Mouse (Mus musculus): ENCODE measurements around the gene Usp42. TPM values are rescaled to one million over a fixed set of nuclear protein-coding genes. Genes with fewer than 3 reads are reported as not detected.

Usp42 gene
- polyA plus RNA-seq (2017; shearing (Covaris generic)): 10 to 100 TPM in 2 of 3 experiments, 1 to 10 TPM in 1; 9.6 to 12.8 (median 11.9) TPM

GRCm38 (mm10) chr5:143732180-143732891 lies at the start of gene Usp42:
TSS of gene Usp42 (minus strand) at chr5:143732280.
- ATAC-seq: peak; percentile 95

GRCm38 (mm10) chr5:143760508-143760907 lies 28.4 kb upstream of the Usp42 start:
- ATAC-seq: no peak

- ATAC-seq: no peak
Observed at GRCm38 (mm10) chr5:143759554-143759953, 27.5 kb upstream of the Usp42 start.

GRCm38 (mm10) chr5:143757755-143758443 lies 25.8 kb upstream of the Usp42 start:
- peak; percentile 97 for ATAC-seq

- no peak for ATAC-seq
Observed at GRCm38 (mm10) chr5:143755529-143756141, 23.6 kb upstream of the Usp42 start.

- ATAC-seq: no peak
Observed at GRCm38 (mm10) chr5:143749630-143750208, 17.6 kb upstream of the Usp42 start.

GRCm38 (mm10) chr5:143731483-143732112 lies 482 bp downstream of the Usp42 start:
- ATAC-seq: no peak

GRCm38 (mm10) chr5:143730915-143731314 lies 1.2 kb downstream of the Usp42 start:
- peak; percentile 14 for ATAC-seq

- no peak for ATAC-seq
Observed at GRCm38 (mm10) chr5:143721962-143722361, 10.1 kb downstream of the Usp42 start.

- ATAC-seq: no peak
Observed at GRCm38 (mm10) chr5:143712011-143712800, 19.9 kb downstream of the Usp42 start.

- ATAC-seq: peak; percentile 58
Observed at GRCm38 (mm10) chr5:143711326-143711725, 20.8 kb downstream of the Usp42 start.

- ATAC-seq: no peak
Observed at GRCm38 (mm10) chr5:143706822-143707200, 25.3 kb downstream of the Usp42 start.

GRCm38 (mm10) chr5:143706030-143706821 lies 25.9 kb downstream of the Usp42 start:
- no peak for ATAC-seq

GRCm38 (mm10) chr5:143705659-143705982 lies 26.5 kb downstream of the Usp42 start:
- no peak for ATAC-seq

- ATAC-seq: no peak
Observed at GRCm38 (mm10) chr5:143704875-143705658, 27.0 kb downstream of the Usp42 start.

GRCm38 (mm10) chr5:143701074-143701473 lies 31.0 kb downstream of the Usp42 start:
- ATAC-seq: no peak

- ATAC-seq: no peak
Observed at GRCm38 (mm10) chr5:143700247-143700646, 31.8 kb downstream of the Usp42 start.

GRCm38 (mm10) chr5:143698454-143698853 lies 33.6 kb downstream of the Usp42 start:
- ATAC-seq: peak; percentile 17

- no peak for ATAC-seq
Observed at GRCm38 (mm10) chr5:143696323-143696722, 35.8 kb downstream of the Usp42 start.

GRCm38 (mm10) chr5:143690926-143691325 lies 41.2 kb downstream of the Usp42 start:
- ATAC-seq: no peak

All from inflammation-experienced regulatory T-cells, adult 6 months (primary cell).